Mouse (Mus musculus) embryonic facial prominence, embryonic 13.5 days (tissue): ENCODE data around the gene 2510002D24Rik. TPM values are rescaled to one million over a fixed set of nuclear protein-coding genes. Genes with fewer than 3 reads are reported as not detected.
A peak's percentile ranks its signal among the peaks of the same experiment; 100 is the strongest.

Experiments
- ATAC-seq: fragments of 200-750 bp; cut with Nextera tagmentation; 2 replicates; pipeline ENCODE4 v1.8.0; 2017; ENCODE audit warnings: low read depth; ENCODE audit not compliant: insufficient number of reproducible peaks, insufficient read depth, low FRiP score, low TSS enrichment
- H3K27ac ChIP-seq: fragments of 300-500 bp; sonication (generic); 2 replicates; pipeline ENCODE4 v1.5.1; 2015; ENCODE audit warnings: moderate library complexity, mild to moderate bottlenecking, inconsistent platforms
- H3K27me3 ChIP-seq: fragments of 300-500 bp; sonication (generic); 2 replicates; pipeline ENCODE4 v1.6.1; 2015; ENCODE audit warnings: mild to moderate bottlenecking, inconsistent platforms
- H3K36me3 ChIP-seq: fragments of 300-500 bp; sonication (generic); 2 replicates; pipeline ENCODE4 v1.6.1; 2015; ENCODE audit warnings: mild to moderate bottlenecking, inconsistent platforms
- H3K4me1 ChIP-seq: fragments of 300-500 bp; sonication (generic); 2 replicates; pipeline ENCODE4 v1.6.1; 2015; ENCODE audit warnings: inconsistent platforms
- H3K4me2 ChIP-seq: fragments of 300-500 bp; sonication (generic); 2 replicates; pipeline ENCODE4 v1.6.1; 2015; ENCODE audit warnings: moderate library complexity, mild to moderate bottlenecking, inconsistent platforms
- H3K4me3 ChIP-seq: fragments of 300-500 bp; sonication (generic); 2 replicates; pipeline ENCODE4 v1.5.1; 2015; ENCODE audit warnings: mild to moderate bottlenecking, inconsistent platforms
- H3K9ac ChIP-seq: fragments of 300-500 bp; sonication (generic); 2 replicates; pipeline ENCODE4 v1.6.1; 2015; ENCODE audit warnings: mild to moderate bottlenecking, inconsistent platforms
- H3K9me3 ChIP-seq: fragments of 300-500 bp; sonication (generic); 2 replicates; pipeline ENCODE4 v1.6.1; 2016; ENCODE audit warnings: inconsistent platforms
- WGBS: fragments of 180-500 bp; shearing (Covaris S2); methylation state at CpG from one replicate; pipeline ENCODE4 v1.1.7; 2015; ENCODE audit warnings: mixed read lengths; 5-methylcytosine and 5-hydroxymethylcytosine counted together
- polyA plus RNA-seq: library from polyadenylated mRNA; unstranded; fragments of >200 nt; fragmentation: Nextera tagmentation; extraction: Ambion mirVana; gene quantifications from 2 replicates; pipeline ENCODE4 v1.2.1, GENCODE M21; 2015

2510002D24Rik gene
- 44.1 and 49.3 TPM in 2 replicates for polyA plus RNA-seq

- WGBS: under 1% methylated on average over 46 of the region's 46 CpGs
- H3K4me2 ChIP-seq: peak within 1 kb of the TSS; percentile 69
- H3K4me1 ChIP-seq: peaks cover 3% of the 10 kb centered on the region; the same call in 1 of the 2 replicates
- peak within 1 kb of the TSS; percentile 91 for H3K4me3 ChIP-seq
- peak; percentile 96 for ATAC-seq
- peak within 1 kb of the TSS; percentile 90 for H3K9ac ChIP-seq
- no peaks in the 10 kb centered on the region for H3K9me3 ChIP-seq
- peak within 1 kb of the TSS; percentile 81 for H3K27ac ChIP-seq
- H3K36me3 ChIP-seq: peaks cover 49% of the 10 kb centered on the region
- H3K27me3 ChIP-seq: no peaks in the 10 kb centered on the region
These were observed at the start of gene 2510002D24Rik, which contains the start of gene Gm28539 for GRCm38 (mm10) chr16:18836468-18837208. Gene 2510002D24Rik, plus strand, starts transcription at chr16:18836578. Gene Gm28539, plus strand, starts transcription at chr16:18836584.

GRCm38 (mm10) chr16:18786652-18787051, 49.7 kb upstream of the 2510002D24Rik start:
- no peak overlapping the region for H3K9ac ChIP-seq
- no peak overlapping the region for H3K27ac ChIP-seq
- peaks cover 91% of the 10 kb centered on the region for H3K36me3 ChIP-seq
- H3K9me3 ChIP-seq: no peaks in the 10 kb centered on the region
- no peak overlapping the region for H3K4me3 ChIP-seq
- no peaks in the 10 kb centered on the region for H3K4me1 ChIP-seq
- 93% methylated on average over 10 of the region's 10 CpGs for WGBS
- no peak overlapping the region for H3K4me2 ChIP-seq
- no peak for ATAC-seq
- no peaks in the 10 kb centered on the region for H3K27me3 ChIP-seq

- Histone ChIP-seq H3K36me3 (peaks cover 91% of the 10 kb centered on the region), H3K4me2 (no peak overlapping the region), H3K9ac (no peak overlapping the region), H3K9me3 (no peaks in the 10 kb centered on the region), H3K4me3 (no peak overlapping the region), H3K4me1 (no peaks in the 10 kb centered on the region), H3K27ac (no peak overlapping the region), H3K27me3 (no peaks in the 10 kb centered on the region)
- no peak for ATAC-seq
- 90% methylated on average over 10 of the region's 10 CpGs for whole genome bisulfite sequencing
These were observed 47.6 kb upstream of the 2510002D24Rik start for GRCm38 (mm10) chr16:18788627-18789406.

GRCm38 (mm10) chr16:18795223-18795899, 41.0 kb upstream of the 2510002D24Rik start:
- Histone ChIP-seq H3K27ac (no peak overlapping the region), H3K36me3 (peaks cover 95% of the 10 kb centered on the region), H3K9me3 (no peaks in the 10 kb centered on the region), H3K4me3 (no peak overlapping the region), H3K4me2 (no peak overlapping the region), H3K9ac (no peak overlapping the region), H3K4me1 (no peaks in the 10 kb centered on the region), H3K27me3 (no peaks in the 10 kb centered on the region)
- no peak for ATAC-seq
- WGBS: 92% methylated on average over 11 of the region's 11 CpGs

- H3K27ac ChIP-seq: no peak overlapping the region; the same call in 1 of the 2 replicates
- WGBS: 80% methylated on average over 7 of the region's 7 CpGs
- no peaks in the 10 kb centered on the region for H3K27me3 ChIP-seq
- H3K9ac ChIP-seq: peak overlapping the region; percentile 54; the same call in 1 of the 2 replicates
- no peak overlapping the region for H3K4me3 ChIP-seq
- no peaks in the 10 kb centered on the region for H3K4me1 ChIP-seq
- no peak overlapping the region for H3K4me2 ChIP-seq
- no peak for ATAC-seq
- peaks cover 95% of the 10 kb centered on the region for H3K36me3 ChIP-seq
- H3K9me3 ChIP-seq: no peaks in the 10 kb centered on the region
These were observed 39.7 kb upstream of the 2510002D24Rik start for GRCm38 (mm10) chr16:18796645-18797044.

GRCm38 (mm10) chr16:18798151-18798550, 38.2 kb upstream of the 2510002D24Rik start:
- 83% methylated on average over 5 of the region's 5 CpGs for WGBS
- no peak for ATAC-seq
- no peak overlapping the region for H3K9ac ChIP-seq
- no peak overlapping the region for H3K4me3 ChIP-seq
- H3K27ac ChIP-seq: no peak overlapping the region
- H3K9me3 ChIP-seq: no peaks in the 10 kb centered on the region
- peaks cover 86% of the 10 kb centered on the region for H3K36me3 ChIP-seq
- H3K4me2 ChIP-seq: no peak overlapping the region
- H3K4me1 ChIP-seq: no peaks in the 10 kb centered on the region
- no peaks in the 10 kb centered on the region for H3K27me3 ChIP-seq

- no peak for ATAC-seq
- Histone ChIP-seq H3K36me3 (peaks cover 82% of the 10 kb centered on the region), H3K4me3 (no peak overlapping the region), H3K4me2 (no peak overlapping the region), H3K9ac (no peak overlapping the region), H3K9me3 (no peaks in the 10 kb centered on the region), H3K27ac (no peak overlapping the region), H3K27me3 (no peaks in the 10 kb centered on the region), H3K4me1 (no peaks in the 10 kb centered on the region)
- WGBS: 65% methylated on average over 2 of the region's 2 CpGs
These were observed 37.5 kb upstream of the 2510002D24Rik start for GRCm38 (mm10) chr16:18798841-18799240.

GRCm38 (mm10) chr16:18805746-18806145, 30.6 kb upstream of the 2510002D24Rik start:
- Histone ChIP-seq H3K27ac (no peak overlapping the region), H3K4me1 (peaks cover 4% of the 10 kb centered on the region; the same call in 1 of the 2 replicates), H3K27me3 (no peaks in the 10 kb centered on the region), H3K9ac (no peak overlapping the region), H3K4me3 (no peak overlapping the region), H3K4me2 (no peak overlapping the region), H3K36me3 (peaks cover 59% of the 10 kb centered on the region), H3K9me3 (no peaks in the 10 kb centered on the region)
- no peak for ATAC-seq
- 98% methylated on average over 2 of the region's 2 CpGs for WGBS

GRCm38 (mm10) chr16:18809001-18809400, 27.4 kb upstream of the 2510002D24Rik start:
- ATAC-seq: no peak
- Histone ChIP-seq H3K4me3 (no peak overlapping the region), H3K36me3 (peaks cover 43% of the 10 kb centered on the region), H3K27me3 (no peaks in the 10 kb centered on the region), H3K9me3 (no peaks in the 10 kb centered on the region), H3K4me2 (no peak overlapping the region), H3K27ac (no peak overlapping the region), H3K4me1 (peaks cover 21% of the 10 kb centered on the region), H3K9ac (0 out of 2 replicates have a peak overlapping the region, but pooled peaks have one; percentile 21)
- 85% methylated on average over 5 of the region's 5 CpGs for WGBS

- Histone ChIP-seq H3K4me1 (peaks cover 21% of the 10 kb centered on the region), H3K27me3 (no peaks in the 10 kb centered on the region), H3K9me3 (no peaks in the 10 kb centered on the region), H3K36me3 (peaks cover 41% of the 10 kb centered on the region), H3K4me2 (peak overlapping the region; percentile 85), H3K9ac (peak overlapping the region; percentile 91), H3K27ac (no peak overlapping the region), H3K4me3 (peak overlapping the region; percentile 80)
- peak; percentile 4; the same call in 1 of the 2 replicates for ATAC-seq
- 8% methylated on average over 5 of the region's 5 CpGs for WGBS
These were observed 25.3 kb upstream of the 2510002D24Rik start for GRCm38 (mm10) chr16:18811032-18811431.
